In genomic region chr8:9274117-9274516, GRCm38 (mm10) we compare ENCODE assay signal across 32 mouse cellular contexts.
"Had no signal": no experiment of that assay in that cellular context is flagged by ENCODE, and none has a peak within 500 bp of the region (broad histone marks: within the 10 kb centered on the region; RNA-seq: fewer than 3 reads in every experiment).

No protein-coding gene starts in this region.

- H3K9me3 ChIP-seq: limb, embryonic 10.5 days; limb, embryonic 12.5 days; limb, embryonic 13.5 days; limb, embryonic 15.5 days; liver, embryonic 12.5 days; liver, embryonic 13.5 days; liver, embryonic 15.5 days; lung, embryonic 15.5 days; midbrain, embryonic 10.5 days; midbrain, embryonic 12.5 days; midbrain, embryonic 13.5 days; midbrain, embryonic 15.5 days; neural tube, embryonic 12.5 days had no signal

- H3K9ac ChIP-seq: limb, embryonic 12.5 days; limb, embryonic 13.5 days; limb, embryonic 15.5 days; liver, embryonic 12.5 days; liver, embryonic 13.5 days; liver, embryonic 14.5 days; liver, embryonic 15.5 days; liver, postnatal 0 days; lung, embryonic 14.5 days; lung, embryonic 15.5 days; midbrain, embryonic 12.5 days; midbrain, embryonic 13.5 days; midbrain, embryonic 15.5 days; neural tube, embryonic 12.5 days had no signal

- ATAC-seq: liver, embryonic 12.5 days; liver, postnatal 0 days; lung, postnatal 0 days; midbrain, embryonic 13.5 days; midbrain, embryonic 15.5 days; midbrain, embryonic 16.5 days had no signal

- H3K27ac ChIP-seq: limb, embryonic 10.5 days; limb, embryonic 12.5 days; limb, embryonic 13.5 days; limb, embryonic 15.5 days; liver, embryonic 12.5 days; liver, embryonic 13.5 days; liver, embryonic 14.5 days; liver, embryonic 15.5 days; lung, embryonic 15.5 days; macrophage; midbrain, embryonic 10.5 days; midbrain, embryonic 12.5 days; midbrain, embryonic 13.5 days; midbrain, embryonic 15.5 days; neural tube, embryonic 12.5 days had no signal

- H3K4me3 ChIP-seq: limb, embryonic 10.5 days; limb, embryonic 12.5 days; limb, embryonic 13.5 days; limb, embryonic 15.5 days; liver, embryonic 12.5 days; liver, embryonic 13.5 days; liver, embryonic 15.5 days; lung, embryonic 15.5 days; megakaryocyte, embryonic 14.5 days; midbrain, embryonic 10.5 days; midbrain, embryonic 12.5 days; midbrain, embryonic 13.5 days; midbrain, embryonic 15.5 days; myocyte; neural tube, embryonic 12.5 days had no signal

- H3K36me3 ChIP-seq: limb, embryonic 10.5 days; limb, embryonic 12.5 days; limb, embryonic 13.5 days; limb, embryonic 15.5 days; liver, embryonic 12.5 days; liver, embryonic 13.5 days; liver, embryonic 15.5 days; lung, embryonic 15.5 days; midbrain, embryonic 10.5 days; midbrain, embryonic 12.5 days; midbrain, embryonic 13.5 days; midbrain, embryonic 15.5 days; neural tube, embryonic 12.5 days had no signal

- H3K27me3 ChIP-seq: limb, embryonic 12.5 days; limb, embryonic 13.5 days; limb, embryonic 15.5 days; liver, embryonic 12.5 days; liver, embryonic 13.5 days; liver, embryonic 15.5 days; lung, embryonic 15.5 days; megakaryocyte, embryonic 14.5 days; midbrain, embryonic 12.5 days; midbrain, embryonic 13.5 days; midbrain, embryonic 15.5 days; neural tube, embryonic 12.5 days had no signal

- H3K4me2 ChIP-seq: limb, embryonic 12.5 days; limb, embryonic 13.5 days; limb, embryonic 15.5 days; liver, embryonic 11.5 days; liver, embryonic 12.5 days; liver, embryonic 13.5 days; liver, embryonic 15.5 days; lung, embryonic 14.5 days; lung, embryonic 15.5 days; midbrain, embryonic 11.5 days; midbrain, embryonic 12.5 days; midbrain, embryonic 13.5 days; midbrain, embryonic 15.5 days; neural tube, embryonic 12.5 days had no signal

- H3K4me1 ChIP-seq: limb, embryonic 10.5 days; limb, embryonic 12.5 days; limb, embryonic 13.5 days; limb, embryonic 15.5 days; liver, embryonic 12.5 days; liver, embryonic 13.5 days; liver, embryonic 15.5 days; lung, embryonic 15.5 days; megakaryocyte, embryonic 14.5 days; midbrain, embryonic 10.5 days; midbrain, embryonic 12.5 days; neural tube, embryonic 12.5 days had no signal

- DNase-seq: left cerebral cortex, postnatal 4 days; liver; liver, embryonic 13.5 days; liver, postnatal 0 days; lung, adult 18-20 months; lung, adult 2 months; lung, embryonic 14.5 days; lung, postnatal 10 days; lung, postnatal 14 days; lung, postnatal 36 days; lung, postnatal 4 days; midbrain, embryonic 14.5 days had no signal
